Mouse (Mus musculus) lung, adult 2 months (tissue): ENCODE data around the gene Kera. TPM values are rescaled to one million over a fixed set of nuclear protein-coding genes. Genes with fewer than 3 reads are reported as not detected.

Experiments used
- DNase-seq: peaks from one replicate; pipeline ENCODE4 v3.0.0; 2022
- H3K4me1 ChIP-seq: fragments of 200-500 bp; 2 replicates; pipeline ENCODE4 v1.6.1; 2011; ENCODE audit warnings: low read length; ENCODE audit not compliant: control insufficient read depth, insufficient read depth
- H3K4me3 ChIP-seq: fragments of 200-500 bp; replicated peaks from 2 replicates; pipeline ENCODE3; 2011; ENCODE audit warnings: low read depth, mild to moderate bottlenecking, control low read depth, low read length; ENCODE audit errors: extremely low read depth
- CTCF ChIP-seq: fragments of 200-500 bp; IDR thresholded peaks from 2 replicates; pipeline ENCODE4 v1.5.1; 2011; ENCODE audit warnings: mild to moderate bottlenecking, low read length, control low read depth; ENCODE audit not compliant: insufficient read depth
- POLR2A ChIP-seq: fragments of 200-500 bp; IDR thresholded peaks from 2 replicates; pipeline ENCODE4 v1.6.1; 2011; ENCODE audit warnings: low read depth, mild to moderate bottlenecking, control low read depth, low read length, borderline replicate concordance; ENCODE audit errors: extremely low read depth
- WGBS: fragments of 180-500 bp; shearing (Covaris S2); methylation state at CpG from one replicate; pipeline ENCODE4 v1.1.7; 2018; 5-methylcytosine and 5-hydroxymethylcytosine counted together
- polyA plus RNA-seq: library from polyadenylated mRNA; depleted of rRNA; stranded (reverse); fragments of >200 nt; gene quantifications from 2 replicates; pipeline ENCODE4 v1.2.3, GENCODE M21; 2012; rRNA removed

The Kera gene
- polyA plus RNA-seq, 1 experiment = not detected

DNA sequence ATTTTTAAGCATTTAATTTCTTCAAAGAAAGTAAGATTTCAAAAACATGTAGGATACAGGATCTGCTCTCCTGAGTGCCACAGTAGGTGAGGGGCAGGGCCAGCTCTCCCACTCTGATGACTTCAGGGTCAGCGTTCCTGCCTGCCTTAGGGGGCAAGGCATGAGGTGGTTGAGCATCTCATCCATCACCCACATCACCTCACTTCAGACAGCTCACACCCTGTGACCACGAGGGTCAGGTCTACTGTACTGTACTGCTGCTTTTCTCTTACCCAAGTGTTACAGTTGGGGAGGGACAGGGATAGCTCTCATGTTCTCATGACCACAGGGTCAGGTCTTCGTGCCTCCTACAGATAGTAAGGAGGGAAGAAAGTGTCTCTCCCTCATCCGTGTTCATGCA, 4.9 kb upstream of the Kera start:
- H3K4me3 ChIP-seq = no peak overlapping the region
- 44% methylated on average over 4 of the region's 4 CpGs for WGBS
- TF ChIP-seq POLR2A = no peak
- H3K4me1 ChIP-seq = no peaks in the 10 kb centered on the region
- DNase-seq = no peak

DNA sequence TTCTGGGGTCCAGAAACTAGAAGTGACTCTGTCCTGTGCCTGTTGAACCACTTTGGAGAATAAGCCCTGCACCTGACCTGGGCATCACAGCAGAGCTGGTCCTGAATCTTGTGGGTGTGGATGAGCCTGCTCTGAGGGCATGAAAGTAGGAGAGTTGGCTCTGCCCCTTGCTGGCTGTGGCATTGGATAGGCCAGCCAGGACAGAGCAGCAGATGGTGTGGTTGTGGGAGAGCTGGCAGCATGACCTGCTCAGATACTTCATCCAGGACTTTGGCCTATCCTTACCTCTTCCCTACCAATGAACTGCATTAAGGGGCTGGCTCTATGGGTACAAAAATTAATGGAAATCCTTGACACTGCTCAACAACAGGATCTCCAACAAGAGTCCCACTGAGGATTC, 3.4 kb upstream of the Kera start:
- no peak for DNase-seq
- Histone ChIP-seq H3K4me1 (no peaks in the 10 kb centered on the region), H3K4me3 (no peak overlapping the region)
- TF ChIP-seq POLR2A (no peak), CTCF (no peak)

DNA sequence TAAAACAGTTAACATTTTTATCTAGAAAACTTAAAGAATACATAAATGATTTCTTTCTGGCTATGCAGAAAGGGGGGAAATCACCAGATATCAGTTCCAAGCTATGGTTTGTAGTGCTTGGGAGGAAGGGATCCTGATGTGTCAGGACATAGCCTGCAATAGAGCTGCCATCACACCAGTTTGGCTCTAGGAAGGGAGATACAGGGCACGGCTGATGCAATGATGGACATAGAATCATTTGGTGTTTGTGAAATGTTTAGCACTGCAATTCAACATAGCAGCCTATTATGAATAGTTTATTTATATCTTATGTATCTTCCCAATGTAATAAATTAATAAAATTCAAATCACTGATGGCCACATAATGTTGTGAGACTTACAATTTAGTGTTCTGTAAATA, 15.6 kb downstream of the Kera start:
- TF ChIP-seq POLR2A (no peak), CTCF (no peak)
- no peak for DNase-seq
- Histone ChIP-seq H3K4me1 (no peaks in the 10 kb centered on the region), H3K4me3 (no peak overlapping the region)
- 68% methylated on average over 1 of the region's 1 CpGs for WGBS

DNA sequence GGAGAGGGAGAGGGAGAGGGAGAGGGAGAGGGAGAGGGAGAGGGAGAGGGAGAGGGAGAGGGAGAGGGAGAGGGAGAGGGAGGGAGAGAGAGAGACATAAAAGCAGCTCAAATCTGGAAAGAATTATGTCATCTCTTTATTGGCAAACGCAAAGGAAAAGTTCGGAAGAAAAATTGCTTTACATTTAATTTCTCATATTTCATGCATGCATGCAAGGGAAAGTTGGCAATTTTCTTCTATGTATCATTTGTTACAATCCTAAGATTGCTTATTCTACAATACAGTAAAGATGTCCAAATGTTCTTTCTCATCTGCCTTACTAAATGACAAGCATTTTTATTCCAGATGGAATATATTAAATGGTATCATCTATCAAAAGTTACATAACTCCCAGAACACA, 17.7 kb downstream of the Kera start:
- no peaks in the 10 kb centered on the region for H3K4me1 ChIP-seq

DNA sequence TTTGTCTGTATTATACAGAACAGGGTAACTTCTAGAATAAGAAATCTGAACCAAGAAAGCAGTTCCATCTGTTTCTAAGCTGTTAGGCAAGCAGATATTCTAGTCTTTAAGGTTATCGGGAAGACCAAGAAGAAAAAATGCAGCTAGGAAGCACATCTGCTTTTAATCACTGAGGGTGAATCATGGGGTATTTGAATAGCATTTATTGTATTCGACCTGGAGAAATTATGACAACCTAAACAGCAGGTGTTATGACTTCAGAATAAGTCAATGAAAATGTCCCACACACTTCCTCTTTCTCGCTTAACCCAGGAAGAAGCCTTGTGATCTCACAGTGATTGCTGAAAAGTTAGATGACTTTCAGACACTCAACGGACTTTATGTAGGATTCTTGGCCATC, 18.4 kb downstream of the Kera start:
- DNase-seq = no peak
- Histone ChIP-seq H3K4me3 (no peak overlapping the region), H3K4me1 (no peaks in the 10 kb centered on the region)
- TF ChIP-seq POLR2A = no peak
- WGBS = 52% methylated on average over 4 of the region's 4 CpGs

More for the DNA sequence above, 17.7 kb downstream of the Kera start:
- H3K4me3 ChIP-seq = no peak overlapping the region
- DNase-seq = no peak
- no peak for TF ChIP-seq POLR2A
- no peak for TF ChIP-seq CTCF
- 52% methylated on average over 2 of the region's 2 CpGs for WGBS

DNA sequence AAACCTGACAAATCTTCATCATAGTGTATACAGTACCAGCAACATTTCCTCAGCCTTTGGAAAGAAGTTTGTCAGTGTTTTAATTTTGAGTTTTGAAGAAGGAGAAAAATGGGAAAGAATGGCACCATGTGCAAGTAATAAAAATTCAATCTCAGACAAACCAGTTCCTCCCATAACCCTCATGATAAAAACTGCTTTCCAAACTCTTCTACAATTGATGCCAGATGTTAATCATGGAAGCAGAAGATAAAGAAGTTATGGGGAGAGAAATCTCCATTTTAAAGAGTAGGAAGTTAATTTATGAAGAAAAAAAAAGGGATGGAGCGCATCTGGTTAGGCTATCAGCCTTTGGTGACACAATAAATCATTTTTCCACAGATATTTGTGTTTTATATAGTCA, 19.9 kb downstream of the Kera start:
- Histone ChIP-seq H3K4me1 (no peaks in the 10 kb centered on the region), H3K4me3 (no peak overlapping the region)
- no peak for DNase-seq
- TF ChIP-seq CTCF = no peak
- WGBS = 92% methylated on average over 1 of the region's 1 CpGs

DNA sequence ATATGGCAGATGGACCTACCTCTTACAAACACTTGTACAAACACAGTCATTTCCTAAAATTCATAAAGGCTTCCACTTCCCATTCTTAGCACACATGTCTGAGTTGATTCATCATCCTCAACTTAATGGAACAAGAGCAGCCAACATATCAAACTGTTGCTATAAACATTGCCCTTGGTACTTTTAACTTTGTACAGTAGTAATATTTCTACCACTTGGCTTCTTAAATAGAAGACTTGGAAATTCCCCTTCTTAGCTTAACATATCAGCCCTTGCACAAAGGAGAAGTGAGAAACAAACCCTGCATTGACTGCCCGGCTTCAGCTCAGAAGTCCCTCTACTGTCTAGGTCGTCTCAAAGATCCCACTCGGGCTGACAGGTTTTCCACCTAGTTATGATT, 24.4 kb downstream of the Kera start:
- WGBS = 75% methylated on average over 3 of the region's 3 CpGs
- H3K4me1 ChIP-seq = no peaks in the 10 kb centered on the region
- no peak for DNase-seq
- H3K4me3 ChIP-seq = no peak overlapping the region
- TF ChIP-seq CTCF (no peak), POLR2A (no peak)

DNA sequence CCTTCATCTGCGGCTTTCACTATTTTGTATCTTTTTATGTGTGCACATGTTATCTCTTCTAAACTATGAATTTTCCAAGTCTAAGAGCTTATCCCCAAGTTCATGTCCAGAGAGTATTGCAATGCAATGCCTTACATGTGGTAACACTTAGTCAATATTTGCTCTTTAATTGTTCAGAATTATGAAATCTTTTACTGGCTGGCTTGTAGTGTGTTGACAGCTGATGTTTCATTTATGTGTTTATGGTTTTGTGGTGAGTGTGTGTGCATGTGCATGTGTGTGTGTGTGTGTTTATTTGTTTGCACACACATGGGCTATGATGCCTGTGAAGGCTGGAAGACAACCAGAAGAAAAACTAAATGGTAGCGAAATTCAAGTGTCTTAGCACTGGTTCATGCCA, 35.2 kb downstream of the Kera start:
- Histone ChIP-seq H3K4me1 (no peaks in the 10 kb centered on the region), H3K4me3 (no peak overlapping the region)
- 70% methylated on average over 2 of the region's 2 CpGs for WGBS
- DNase-seq = no peak
- TF ChIP-seq CTCF = no peak

DNA sequence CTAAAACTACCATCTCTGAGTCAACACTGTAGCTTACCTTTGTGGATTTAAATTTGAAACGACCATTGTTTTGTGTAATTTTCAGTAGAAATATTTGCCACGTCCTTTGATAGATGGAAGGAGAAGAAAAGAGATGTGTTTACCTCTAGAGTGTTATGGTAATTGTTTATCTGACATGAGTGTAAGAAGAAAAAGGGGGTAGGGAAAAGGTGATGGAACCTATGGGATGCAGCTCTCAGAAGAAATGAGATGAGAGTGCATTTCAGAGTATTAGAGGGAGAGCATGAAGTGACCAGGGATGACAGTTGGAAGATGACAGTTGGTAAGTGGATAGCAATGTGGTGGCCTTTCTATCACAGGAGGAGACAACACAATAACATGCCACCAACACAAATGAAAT, 37.1 kb downstream of the Kera start, which contains the start of gene Epyc:
TSS of gene Epyc (plus strand) at position 301 of the 400 bp plus-strand sequence.
- H3K4me3 ChIP-seq = no peak within 1 kb of the TSS
- no peaks in the 10 kb centered on the region for H3K4me1 ChIP-seq
- TF ChIP-seq POLR2A = no peak
- TF ChIP-seq CTCF = no peak
- DNase-seq = no peak
- WGBS = 74% methylated on average over 2 of the region's 2 CpGs

DNA sequence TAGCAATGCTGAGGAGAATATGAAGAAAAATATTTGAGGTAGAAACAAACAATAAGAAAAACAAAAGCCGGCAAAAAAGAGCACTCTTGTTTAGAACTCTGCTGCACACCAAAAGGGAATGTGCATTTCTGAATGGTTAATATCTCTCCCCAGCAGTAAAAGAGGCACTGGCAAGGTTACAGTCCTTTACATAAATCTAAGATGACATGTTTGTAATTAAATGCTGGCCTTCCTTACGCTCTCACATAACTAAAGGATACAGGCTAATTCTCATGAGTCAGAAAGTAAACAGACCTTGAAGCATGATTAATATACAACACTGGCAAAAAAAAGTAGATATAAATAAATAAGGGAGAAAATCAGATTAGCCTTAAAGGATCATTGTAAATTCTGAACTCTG, 43.7 kb downstream of the Kera start:
- TF ChIP-seq CTCF (no peak), POLR2A (no peak)
- H3K4me1 ChIP-seq = no peaks in the 10 kb centered on the region
- WGBS = 35% methylated on average over 2 of the region's 2 CpGs
- no peak for DNase-seq
- no peak overlapping the region for H3K4me3 ChIP-seq

DNA sequence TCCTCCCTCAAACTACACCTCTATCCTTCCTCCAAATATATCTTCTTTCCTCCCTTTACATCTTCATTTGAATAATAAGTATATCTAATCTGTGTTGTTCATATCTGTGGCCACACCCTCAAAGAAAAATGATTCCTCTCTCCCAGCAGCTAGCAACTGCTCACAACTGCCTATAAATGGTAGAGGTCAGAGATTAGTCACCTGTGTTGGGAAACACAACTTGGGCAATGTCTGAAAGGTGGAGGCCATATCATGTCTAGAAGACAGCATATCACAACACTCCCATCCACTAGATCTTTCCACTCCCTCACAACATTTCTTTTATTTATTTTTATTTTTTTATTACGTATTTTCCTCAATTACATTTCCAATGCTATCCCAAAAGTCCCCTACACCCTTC, 52.8 kb downstream of the Kera start:
- 97% methylated on average over 1 of the region's 1 CpGs for WGBS

More for the DNA sequence above, 52.8 kb downstream of the Kera start:
- Histone ChIP-seq H3K4me3 (no peak overlapping the region), H3K4me1 (no peaks in the 10 kb centered on the region)
- TF ChIP-seq CTCF = no peak
- no peak for TF ChIP-seq POLR2A
- DNase-seq = no peak

Other genes with a start within 250 kb of the Kera start
- 105 and 154 TPM in 2 replicates for gene Dcn, start 127.3 kb upstream of the Kera start, polyA plus RNA-seq
- gene Lum, start 41.8 kb upstream of the Kera start, polyA plus RNA-seq = 5.0 and 12.5 TPM in 2 replicates
- 0.11 TPM in 1 of 2 replicates, not detected in the other for gene Epyc, start 37.2 kb downstream of the Kera start, polyA plus RNA-seq
- gene Ccer1, start 86.2 kb downstream of the Kera start, polyA plus RNA-seq = not detected in 2 replicates
- gene C030005K15Rik, start 119.9 kb downstream of the Kera start, polyA plus RNA-seq = not detected in 2 replicates